30 mouse cellular contexts compared by ENCODE assay signal in the genomic region with DNA sequence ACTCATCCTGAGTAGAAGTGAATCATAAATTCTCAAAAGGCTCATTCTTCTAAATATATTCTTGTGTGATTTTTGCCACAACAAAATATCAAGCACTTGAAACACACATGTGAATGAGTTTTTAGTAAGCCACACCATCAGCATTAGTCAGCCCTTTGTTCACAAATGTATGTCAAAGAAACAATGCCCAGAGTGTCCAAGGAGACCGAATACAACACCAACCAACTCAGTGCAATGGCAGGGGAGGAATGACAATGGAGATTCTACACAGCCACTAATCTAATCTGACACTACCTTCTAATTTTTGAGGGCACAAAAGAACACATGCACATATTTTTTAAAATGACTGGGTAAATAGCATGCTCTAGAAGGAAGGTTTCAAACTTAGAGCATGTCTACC.
"Had no signal": no experiment of that assay in that cellular context is flagged by ENCODE, and none has a peak within 500 bp of the region (broad histone marks: within the 10 kb centered on the region; RNA-seq: fewer than 3 reads in every experiment).

No protein-coding gene starts in this region.

- H3K9me3 ChIP-seq: heart, embryonic 10.5 days; heart, embryonic 12.5 days; heart, embryonic 13.5 days; heart, embryonic 15.5 days; hindbrain, embryonic 10.5 days; hindbrain, embryonic 12.5 days; hindbrain, embryonic 13.5 days; hindbrain, embryonic 15.5 days; intestine, embryonic 15.5 days; kidney, embryonic 15.5 days had no signal

- H3K36me3 ChIP-seq: heart, embryonic 10.5 days; heart, embryonic 12.5 days; heart, embryonic 13.5 days; heart, embryonic 15.5 days; hindbrain, embryonic 10.5 days; hindbrain, embryonic 12.5 days; hindbrain, embryonic 13.5 days; hindbrain, embryonic 15.5 days; intestine, embryonic 15.5 days; kidney, embryonic 15.5 days had no signal

- H3K27ac ChIP-seq: heart, embryonic 10.5 days; heart, embryonic 13.5 days; heart, embryonic 15.5 days; hindbrain, embryonic 10.5 days; hindbrain, embryonic 12.5 days; hindbrain, embryonic 13.5 days; hindbrain, embryonic 14.5 days; hindbrain, embryonic 15.5 days; hindbrain, postnatal 0 days; intestine, embryonic 15.5 days; kidney, embryonic 15.5 days; kidney, postnatal 0 days; layer of hippocampus, adult 2 months had no signal

- H3K4me1 ChIP-seq: heart, embryonic 10.5 days; heart, embryonic 15.5 days; hindbrain, embryonic 10.5 days; hindbrain, embryonic 12.5 days; hindbrain, embryonic 13.5 days; hindbrain, embryonic 15.5 days; intestine, embryonic 15.5 days had no signal

- H3K4me3 ChIP-seq: heart, embryonic 10.5 days; heart, embryonic 12.5 days; heart, embryonic 13.5 days; heart, embryonic 15.5 days; hindbrain, embryonic 10.5 days; hindbrain, embryonic 12.5 days; hindbrain, embryonic 13.5 days; hindbrain, embryonic 15.5 days; intestine, embryonic 15.5 days; kidney, embryonic 15.5 days; layer of hippocampus, adult 2 months had no signal

- H3K27me3 ChIP-seq: heart, embryonic 12.5 days; heart, embryonic 13.5 days; heart, embryonic 15.5 days; hindbrain, embryonic 12.5 days; hindbrain, embryonic 13.5 days; hindbrain, embryonic 15.5 days; intestine, embryonic 15.5 days; kidney, embryonic 15.5 days had no signal

- DNase-seq: heart, postnatal 10 days; heart, postnatal 14 days; heart, postnatal 36 days; heart, postnatal 4 days; kidney, adult 11 months; kidney, adult 18-20 months; kidney, adult 2 months; kidney, adult 8-10 months; kidney, adult 9 months; kidney, postnatal 10 days; kidney, postnatal 14 days; kidney, postnatal 25 days; kidney, postnatal 36 days; kidney, postnatal 4 days; layer of hippocampus, adult 9-11 months; layer of hippocampus, postnatal 36 days had no signal
